Mouse (Mus musculus) G1E (cell line): ENCODE data around the gene Pde10a. TPM values are rescaled to one million over a fixed set of nuclear protein-coding genes. Genes with fewer than 3 reads are reported as not detected.

Experiments used
- ATAC-seq: 2 replicates; pipeline ENCODE4 v1.8.0; 2016; ENCODE audit warnings: mild to moderate bottlenecking; ENCODE audit not compliant: insufficient number of reproducible peaks, poor library complexity, low FRiP score, severe bottlenecking; ENCODE audit errors: extremely low read depth
- DNase-seq: peaks from one replicate; pipeline ENCODE4 v3.0.0; 2012; ENCODE audit warnings: low spot score
- H3K27me3 ChIP-seq: 2 replicates; pipeline ENCODE4 v1.6.1; 2012; ENCODE audit warnings: mild to moderate bottlenecking, low read length, inconsistent platforms; ENCODE audit not compliant: insufficient read depth
- H3K36me3 ChIP-seq: replicated peaks from 2 replicates; pipeline ENCODE3; 2012; ENCODE audit warnings: mild to moderate bottlenecking, inconsistent platforms
- H3K4me1 ChIP-seq: 2 replicates; pipeline ENCODE4 v1.6.1; 2012; ENCODE audit warnings: low read depth, low read length, inconsistent platforms, mixed read lengths; ENCODE audit not compliant: insufficient read depth
- H3K4me3 ChIP-seq: 2 replicates; pipeline ENCODE4 v1.5.1; 2012; ENCODE audit warnings: low read depth, mild to moderate bottlenecking, inconsistent platforms, low read length, moderate library complexity, mixed read lengths
- H3K9me3 ChIP-seq: replicated peaks from 2 replicates; pipeline ENCODE4 v1.6.1; 2012; ENCODE audit warnings: inconsistent platforms
- CTCF ChIP-seq: IDR thresholded peaks from 2 replicates; pipeline ENCODE4 v1.5.1; 2012; ENCODE audit warnings: low read depth, low read length, inconsistent platforms, mixed read lengths
- GATA1 ChIP-seq: IDR thresholded peaks from 2 replicates; pipeline ENCODE4 v1.6.1; 2012; ENCODE audit warnings: borderline replicate concordance, low read length, inconsistent platforms, mixed read lengths
- GATA2 ChIP-seq: IDR thresholded peaks from 2 replicates; pipeline ENCODE4 v1.6.1; 2012; ENCODE audit warnings: low read depth, low read length, inconsistent platforms, borderline replicate concordance
- POLR2AphosphoS5 ChIP-seq: IDR thresholded peaks from 2 replicates; pipeline ENCODE4 v1.6.1; 2012; ENCODE audit warnings: low read depth, low read length, inconsistent platforms; ENCODE audit not compliant: insufficient replicate concordance
- TAL1 ChIP-seq: conservative IDR thresholded peaks from 2 replicates; pipeline ENCODE4 v1.6.1; 2012; ENCODE audit warnings: low read depth, low read length, inconsistent platforms, mixed read lengths
- polyA plus RNA-seq: library from polyadenylated mRNA; stranded (reverse); fragments of >175 nt; gene quantifications from 2 replicates; pipeline ENCODE4 v1.2.3, GENCODE M21; 2012
- total RNA-seq, 2 experiments: library from RNA; stranded (forward) in 1 of 2; stranded (reverse) in 1 of 2; fragments of 200-1000 nt in 1 of 2; fragments of >200 nt in 1 of 2; fragmentation: Nextera tagmentation in 1 of 2; gene quantifications; 2 replicates each; pipeline ENCODE4 v1.2.3; 2014 to 2017

Gene Pde10a
- total and polyA plus RNA-seq, 3 experiments: 0.27 to 0.83 TPM; not detected in 1

- TF ChIP-seq CTCF: no peak
- TF ChIP-seq GATA1: no peak
- TF ChIP-seq GATA2: no peak
- no peak for TF ChIP-seq POLR2AphosphoS5
- TF ChIP-seq TAL1: no peak
- Histone ChIP-seq H3K9me3 (peaks cover 15% of the 10 kb centered on the region), H3K36me3 (no peaks in the 10 kb centered on the region), H3K4me1 (no peaks in the 10 kb centered on the region), H3K27me3 (no peaks in the 10 kb centered on the region), H3K4me3 (no peak overlapping the region)
- ATAC-seq (no peak), DNase-seq (no peak)
Observed at GRCm38 (mm10) chr17:8640741-8641480, 115.7 kb downstream of the Pde10a start.

- TF ChIP-seq GATA2 (no peak), POLR2AphosphoS5 (no peak), CTCF (no peak), TAL1 (no peak), GATA1 (no peak)
- Histone ChIP-seq H3K27me3 (no peaks in the 10 kb centered on the region), H3K9me3 (peaks cover 11% of the 10 kb centered on the region), H3K4me3 (no peak overlapping the region), H3K36me3 (no peaks in the 10 kb centered on the region), H3K4me1 (no peaks in the 10 kb centered on the region)
- no peak for DNase-seq
- ATAC-seq: no peak
Observed at GRCm38 (mm10) chr17:8641491-8641890, 116.3 kb downstream of the Pde10a start.

GRCm38 (mm10) chr17:8642356-8642755 is 117.2 kb downstream of the Pde10a start:
- peaks cover 9% of the 10 kb centered on the region for H3K9me3 ChIP-seq
- H3K4me3 ChIP-seq: no peak overlapping the region
- H3K4me1 ChIP-seq: no peaks in the 10 kb centered on the region
- no peak for ATAC-seq
- no peak for TF ChIP-seq POLR2AphosphoS5
- no peak for TF ChIP-seq TAL1
- TF ChIP-seq GATA2: no peak
- TF ChIP-seq GATA1: no peak
- TF ChIP-seq CTCF: no peak
- no peaks in the 10 kb centered on the region for H3K27me3 ChIP-seq
- DNase-seq: no peak
- no peaks in the 10 kb centered on the region for H3K36me3 ChIP-seq

- Histone ChIP-seq H3K36me3 (no peaks in the 10 kb centered on the region), H3K9me3 (peaks cover 13% of the 10 kb centered on the region), H3K27me3 (no peaks in the 10 kb centered on the region), H3K4me1 (no peaks in the 10 kb centered on the region), H3K4me3 (no peak overlapping the region)
- ATAC-seq (no peak), DNase-seq (no peak)
- TF ChIP-seq GATA2: no peak
- TF ChIP-seq CTCF: no peak
- TF ChIP-seq POLR2AphosphoS5: no peak
- no peak for TF ChIP-seq TAL1
- no peak for TF ChIP-seq GATA1
Observed at GRCm38 (mm10) chr17:8647372-8647871, 122.2 kb downstream of the Pde10a start.

- Histone ChIP-seq H3K27me3 (no peaks in the 10 kb centered on the region), H3K4me3 (no peak overlapping the region), H3K36me3 (no peaks in the 10 kb centered on the region), H3K4me1 (no peaks in the 10 kb centered on the region), H3K9me3 (peaks cover 14% of the 10 kb centered on the region)
- DNase-seq (no peak), ATAC-seq (no peak)
- no peak for TF ChIP-seq GATA1
Observed at GRCm38 (mm10) chr17:8648310-8648709, 123.1 kb downstream of the Pde10a start.

GRCm38 (mm10) chr17:8652681-8653262 is 127.6 kb downstream of the Pde10a start:
- H3K36me3 ChIP-seq: no peaks in the 10 kb centered on the region
- H3K4me3 ChIP-seq: no peak overlapping the region
- H3K9me3 ChIP-seq: peaks cover 17% of the 10 kb centered on the region
- H3K27me3 ChIP-seq: no peaks in the 10 kb centered on the region
- ATAC-seq (no peak), DNase-seq (no peak)
- H3K4me1 ChIP-seq: no peaks in the 10 kb centered on the region
- no peak for TF ChIP-seq CTCF
- TF ChIP-seq TAL1: no peak
